Mouse (Mus musculus): ENCODE measurements at regions not wholly inside any gene's neighbourhood (a gene's known extent, or its start where the extent isn't known, plus 50 kb on each side); places are given as distances from the start of the nearest gene placed in this dataset.

DNA sequence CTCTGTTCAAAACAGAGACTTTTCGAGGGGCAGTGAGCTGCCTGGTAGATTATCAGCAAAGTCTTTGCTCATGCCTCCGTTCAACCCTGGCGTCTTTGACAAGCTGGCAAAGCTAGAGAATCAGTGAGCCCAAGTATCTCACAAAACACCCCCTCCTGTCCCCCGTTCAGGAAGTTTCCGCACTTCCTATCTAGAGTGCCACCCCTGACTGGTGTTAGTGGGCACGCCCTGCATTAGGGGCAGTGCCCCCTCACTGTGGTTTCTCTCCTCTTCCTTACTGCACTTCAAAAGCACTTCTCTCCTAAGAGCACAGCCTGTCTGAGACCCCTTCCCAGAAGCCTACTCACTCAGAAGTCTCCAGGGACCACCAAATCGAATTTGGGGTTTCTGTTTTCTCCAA lies 497.0 kb downstream of the Ccdc171 start:
- 4% methylated on average over 7 of the region's 7 CpGs for WGBS
- Histone ChIP-seq H3K36me3 (ENCODE audit: control insufficient read depth, insufficient read depth, low read length) (no peaks in the 10 kb centered on the region), H3K27me3 (ENCODE audit: control insufficient read depth, insufficient read depth, low read length) (no peaks in the 10 kb centered on the region), H3K4me3 (ENCODE audit: control insufficient read depth, insufficient read depth, low read length) (no peak overlapping the region), H3K27ac (ENCODE audit: control insufficient read depth, insufficient read depth, low read length) (no peak overlapping the region), H3K4me1 (replicated peaks; ENCODE audit: control insufficient read depth, insufficient read depth, low read length) (0 out of 2 replicates have a peak, but pooled peaks cover 2% of the 10 kb centered on the region)
- TF ChIP-seq CTCF (IDR thresholded peaks at IDR 0.05; ENCODE audit: borderline replicate concordance, control insufficient read depth, extremely low read depth, insufficient read depth, low read length, poor library complexity): no peak
- TF ChIP-seq POLR2A (IDR thresholded peaks at IDR 0.05; ENCODE audit: control insufficient read depth, extremely low read depth, insufficient read depth, low read length, poor library complexity): no peak
- no peak for DNase-seq

DNA sequence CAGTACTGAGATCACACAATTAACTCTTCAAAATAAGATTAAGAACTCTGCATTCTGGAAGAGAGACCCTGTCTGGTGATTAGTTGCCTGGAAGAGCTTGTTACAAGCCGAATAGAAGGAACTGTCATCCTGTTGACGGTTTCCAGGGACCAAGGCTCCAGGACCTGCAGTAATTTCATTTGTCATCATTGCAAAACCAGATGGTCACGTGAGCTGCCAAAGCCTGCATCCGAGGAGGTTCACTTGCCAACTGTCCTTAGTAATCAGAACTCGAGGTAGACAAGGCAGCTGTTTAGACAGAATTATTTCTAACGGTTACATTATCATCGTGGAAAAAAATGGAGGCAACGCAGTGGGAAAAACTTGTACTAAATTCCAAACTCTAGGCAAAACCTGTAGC lies 500.8 kb downstream of the Ccdc171 start:
- TF ChIP-seq CTCF (IDR thresholded peaks at IDR 0.05; ENCODE audit: borderline replicate concordance, control insufficient read depth, extremely low read depth, insufficient read depth, low read length, poor library complexity) (no peak), POLR2A (IDR thresholded peaks at IDR 0.05; ENCODE audit: control insufficient read depth, extremely low read depth, insufficient read depth, low read length, poor library complexity) (no peak)
- Histone ChIP-seq H3K4me3 (ENCODE audit: control insufficient read depth, insufficient read depth, low read length) (no peak overlapping the region), H3K36me3 (ENCODE audit: control insufficient read depth, insufficient read depth, low read length) (no peaks in the 10 kb centered on the region), H3K27ac (ENCODE audit: control insufficient read depth, insufficient read depth, low read length) (no peak overlapping the region), H3K27me3 (ENCODE audit: control insufficient read depth, insufficient read depth, low read length) (no peaks in the 10 kb centered on the region), H3K4me1 (replicated peaks; ENCODE audit: control insufficient read depth, insufficient read depth, low read length) (0 out of 2 replicates have a peak, but pooled peaks cover 2% of the 10 kb centered on the region)
- 90% methylated on average over 8 of the region's 8 CpGs for WGBS
- DNase-seq: no peak

DNA sequence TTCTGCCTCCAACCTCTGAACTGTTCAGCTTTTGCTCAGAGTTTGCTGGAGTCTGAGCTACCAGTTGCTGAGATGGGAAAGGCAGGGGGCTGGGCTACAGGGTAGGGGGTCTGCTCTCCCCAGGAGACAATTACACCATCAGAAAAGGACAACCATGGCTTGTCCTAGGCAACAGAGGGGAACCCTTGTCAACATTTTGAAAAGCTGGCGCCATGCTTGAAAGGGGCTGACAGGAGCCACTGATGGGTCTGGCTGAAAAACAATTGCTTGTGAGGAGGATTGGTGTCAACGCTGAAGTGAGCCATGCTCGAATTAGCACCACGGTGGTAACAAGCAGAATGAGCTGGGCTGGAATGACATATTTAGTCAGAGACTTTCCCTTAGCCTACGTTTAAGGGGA lies 502.8 kb downstream of the Ccdc171 start:
- Histone ChIP-seq H3K27me3 (ENCODE audit: control insufficient read depth, insufficient read depth, low read length) (no peaks in the 10 kb centered on the region), H3K27ac (ENCODE audit: control insufficient read depth, insufficient read depth, low read length) (no peak overlapping the region), H3K4me3 (ENCODE audit: control insufficient read depth, insufficient read depth, low read length) (no peak overlapping the region), H3K36me3 (ENCODE audit: control insufficient read depth, insufficient read depth, low read length) (no peaks in the 10 kb centered on the region), H3K4me1 (replicated peaks; ENCODE audit: control insufficient read depth, insufficient read depth, low read length) (no peaks in the 10 kb centered on the region)
- WGBS: 63% methylated on average over 5 of the region's 5 CpGs
- DNase-seq: no peak
- TF ChIP-seq CTCF (IDR thresholded peaks at IDR 0.05; ENCODE audit: borderline replicate concordance, control insufficient read depth, extremely low read depth, insufficient read depth, low read length, poor library complexity) (no peak), POLR2A (IDR thresholded peaks at IDR 0.05; ENCODE audit: control insufficient read depth, extremely low read depth, insufficient read depth, low read length, poor library complexity) (no peak)

DNA sequence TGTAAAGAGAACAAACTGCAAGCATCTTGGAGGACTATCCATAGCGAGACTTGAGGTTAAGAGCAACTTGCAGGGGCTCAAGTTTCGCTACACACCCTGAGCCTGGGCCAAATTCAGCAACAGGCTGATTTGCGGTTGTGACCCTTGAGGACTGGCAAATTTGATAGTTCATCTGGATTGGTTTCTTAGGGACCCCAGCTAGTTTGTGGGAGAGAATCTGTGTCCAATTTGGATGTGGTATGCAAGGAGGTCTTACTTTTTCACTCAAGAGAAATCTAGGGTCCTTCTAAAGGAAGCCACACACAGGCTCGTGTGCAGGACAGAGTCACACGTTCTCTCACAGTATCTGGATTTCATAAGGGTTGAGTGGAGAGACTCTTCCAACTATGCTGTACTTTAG lies 505.6 kb downstream of the Ccdc171 start:
- no peak for DNase-seq
- no peaks in the 10 kb centered on the region for H3K4me1 ChIP-seq (replicated peaks; ENCODE audit: control insufficient read depth, insufficient read depth, low read length)
- H3K4me3 ChIP-seq (ENCODE audit: control insufficient read depth, insufficient read depth, low read length): no peak overlapping the region
- TF ChIP-seq CTCF (IDR thresholded peaks at IDR 0.05; ENCODE audit: borderline replicate concordance, control insufficient read depth, extremely low read depth, insufficient read depth, low read length, poor library complexity) (no peak), POLR2A (IDR thresholded peaks at IDR 0.05; ENCODE audit: control insufficient read depth, extremely low read depth, insufficient read depth, low read length, poor library complexity) (no peak)
- H3K27ac ChIP-seq (ENCODE audit: control insufficient read depth, insufficient read depth, low read length): no peak overlapping the region
- no peaks in the 10 kb centered on the region for H3K36me3 ChIP-seq (ENCODE audit: control insufficient read depth, insufficient read depth, low read length)
- 92% methylated on average over 5 of the region's 5 CpGs for WGBS
- H3K27me3 ChIP-seq (ENCODE audit: control insufficient read depth, insufficient read depth, low read length): no peaks in the 10 kb centered on the region

DNA sequence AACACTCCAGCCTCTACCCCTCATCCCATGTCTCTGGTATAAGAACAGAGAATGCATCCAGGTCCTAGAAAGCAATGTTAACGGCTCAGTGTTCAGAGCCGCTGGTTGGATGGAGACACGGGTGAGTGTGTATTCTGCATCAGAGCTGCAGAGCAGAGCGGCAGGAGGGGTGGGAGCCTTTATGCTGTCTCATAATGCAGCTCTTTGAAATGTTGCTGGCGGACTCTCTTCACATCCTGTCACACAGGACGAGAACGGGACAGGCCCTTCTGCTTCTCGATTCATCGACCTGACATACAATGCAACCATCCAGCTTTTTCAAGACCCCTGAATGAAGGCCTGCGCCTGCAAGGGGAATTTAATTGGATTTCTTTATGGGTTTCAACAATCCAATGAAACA lies 507.2 kb downstream of the Ccdc171 start:
- Histone ChIP-seq H3K36me3 (ENCODE audit: control insufficient read depth, insufficient read depth, low read length) (no peaks in the 10 kb centered on the region), H3K27ac (ENCODE audit: control insufficient read depth, insufficient read depth, low read length) (no peak overlapping the region), H3K4me3 (ENCODE audit: control insufficient read depth, insufficient read depth, low read length) (no peak overlapping the region), H3K27me3 (ENCODE audit: control insufficient read depth, insufficient read depth, low read length) (no peaks in the 10 kb centered on the region), H3K4me1 (replicated peaks; ENCODE audit: control insufficient read depth, insufficient read depth, low read length) (no peaks in the 10 kb centered on the region)
- no peak for TF ChIP-seq CTCF (IDR thresholded peaks at IDR 0.05; ENCODE audit: borderline replicate concordance, control insufficient read depth, extremely low read depth, insufficient read depth, low read length, poor library complexity)
- no peak for TF ChIP-seq POLR2A (IDR thresholded peaks at IDR 0.05; ENCODE audit: control insufficient read depth, extremely low read depth, insufficient read depth, low read length, poor library complexity)
- WGBS: 86% methylated on average over 10 of the region's 10 CpGs
- DNase-seq: no peak

DNA sequence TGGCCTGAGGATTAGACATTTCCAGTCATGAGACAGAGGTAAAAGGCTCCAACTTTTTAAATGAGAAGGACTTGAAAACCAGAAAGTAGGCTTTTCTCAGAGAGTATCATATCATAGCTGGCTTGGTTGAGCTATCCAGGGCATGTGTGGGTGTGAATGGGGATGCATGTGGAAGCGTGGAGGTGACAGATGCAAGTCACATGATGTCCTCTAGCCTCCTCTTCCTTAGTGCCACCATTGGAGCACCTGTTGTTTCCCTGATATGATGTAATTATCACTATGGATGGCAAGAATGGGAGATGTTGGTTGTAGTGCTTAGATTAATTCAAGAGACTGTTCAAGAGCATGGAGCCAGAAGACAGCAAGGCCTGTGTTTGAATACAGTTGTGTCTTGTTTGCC lies 510.0 kb downstream of the Ccdc171 start:
- DNase-seq: no peak
- no peaks in the 10 kb centered on the region for H3K4me1 ChIP-seq (replicated peaks; ENCODE audit: control insufficient read depth, insufficient read depth, low read length)
- no peak overlapping the region for H3K4me3 ChIP-seq (ENCODE audit: control insufficient read depth, insufficient read depth, low read length)
- H3K27ac ChIP-seq (ENCODE audit: control insufficient read depth, insufficient read depth, low read length): no peak overlapping the region
- TF ChIP-seq CTCF (IDR thresholded peaks at IDR 0.05; ENCODE audit: borderline replicate concordance, control insufficient read depth, extremely low read depth, insufficient read depth, low read length, poor library complexity) (no peak), POLR2A (IDR thresholded peaks at IDR 0.05; ENCODE audit: control insufficient read depth, extremely low read depth, insufficient read depth, low read length, poor library complexity) (no peak)
- H3K36me3 ChIP-seq (ENCODE audit: control insufficient read depth, insufficient read depth, low read length): no peaks in the 10 kb centered on the region
- no peaks in the 10 kb centered on the region for H3K27me3 ChIP-seq (ENCODE audit: control insufficient read depth, insufficient read depth, low read length)
- WGBS: 100% methylated on average over 1 of the region's 1 CpGs

DNA sequence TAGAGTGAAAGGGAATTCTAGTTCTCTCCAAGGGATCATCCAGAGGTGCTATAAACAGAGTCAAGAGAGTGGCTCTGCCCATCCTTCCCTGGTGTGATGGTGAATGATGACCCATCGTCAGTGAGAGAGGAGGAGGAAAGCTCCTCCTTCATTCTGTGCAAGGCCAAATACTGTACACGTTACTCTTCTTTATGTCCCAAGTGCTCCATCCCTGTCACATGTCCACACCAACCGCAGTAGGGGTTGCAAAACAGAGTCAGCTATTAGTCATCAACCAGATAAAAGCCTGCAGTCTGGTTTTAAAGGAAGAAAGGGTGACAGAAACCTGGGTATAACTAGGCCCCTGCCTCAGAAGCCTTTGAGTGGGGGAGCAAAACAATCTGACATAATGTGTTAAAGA lies 512.2 kb downstream of the Ccdc171 start:
- no peaks in the 10 kb centered on the region for H3K36me3 ChIP-seq (ENCODE audit: control insufficient read depth, insufficient read depth, low read length)
- H3K27me3 ChIP-seq (ENCODE audit: control insufficient read depth, insufficient read depth, low read length): no peaks in the 10 kb centered on the region
- no peak overlapping the region for H3K27ac ChIP-seq (ENCODE audit: control insufficient read depth, insufficient read depth, low read length)
- H3K4me1 ChIP-seq (replicated peaks; ENCODE audit: control insufficient read depth, insufficient read depth, low read length): no peaks in the 10 kb centered on the region
- TF ChIP-seq POLR2A (IDR thresholded peaks at IDR 0.05; ENCODE audit: control insufficient read depth, extremely low read depth, insufficient read depth, low read length, poor library complexity) (no peak), CTCF (IDR thresholded peaks at IDR 0.05; ENCODE audit: borderline replicate concordance, control insufficient read depth, extremely low read depth, insufficient read depth, low read length, poor library complexity) (no peak)
- no peak for DNase-seq
- no peak overlapping the region for H3K4me3 ChIP-seq (ENCODE audit: control insufficient read depth, insufficient read depth, low read length)
- 88% methylated on average over 3 of the region's 3 CpGs for WGBS

Measured in thymus, adult 2 months (tissue).